Mouse (Mus musculus) G1E (cell line): Measurements from ENCODE around the gene Crtc1.

Source experiments
- CTCF ChIP-seq: IDR thresholded peaks from 2 replicates; pipeline ENCODE4 v1.5.1; 2012; ENCODE audit warnings: low read depth, low read length, inconsistent platforms, mixed read lengths
- GATA1 ChIP-seq: IDR thresholded peaks from 2 replicates; pipeline ENCODE4 v1.6.1; 2012; ENCODE audit warnings: borderline replicate concordance, low read length, inconsistent platforms, mixed read lengths

DNA sequence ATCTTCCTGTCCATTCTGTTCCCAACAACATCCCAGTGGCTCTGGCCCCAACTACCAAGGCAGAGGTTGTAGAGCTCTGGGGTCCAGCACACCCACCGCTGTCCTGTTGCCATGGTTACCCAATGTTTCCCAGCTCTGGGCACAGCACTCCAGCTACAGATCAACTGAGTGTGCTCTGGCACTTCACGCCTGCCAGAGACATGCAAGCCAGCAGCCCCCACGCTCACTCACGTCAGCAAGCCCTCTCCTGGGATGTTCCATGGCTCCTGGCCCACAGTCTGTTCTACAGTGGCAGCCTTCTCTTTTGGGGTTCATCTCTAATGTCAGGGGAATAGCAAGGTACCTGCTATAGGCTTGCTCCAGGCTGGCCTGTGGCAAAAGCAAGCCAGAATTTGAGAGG lies 23.9 kb upstream of the Crtc1 start:
- TF ChIP-seq CTCF (no peak), GATA1 (no peak)
